Mouse (Mus musculus): ENCODE measurements at regions not wholly inside any gene's neighbourhood (a gene's known extent, or its start where the extent isn't known, plus 50 kb on each side); places are given as distances from the start of the nearest gene placed in this dataset.

DNA sequence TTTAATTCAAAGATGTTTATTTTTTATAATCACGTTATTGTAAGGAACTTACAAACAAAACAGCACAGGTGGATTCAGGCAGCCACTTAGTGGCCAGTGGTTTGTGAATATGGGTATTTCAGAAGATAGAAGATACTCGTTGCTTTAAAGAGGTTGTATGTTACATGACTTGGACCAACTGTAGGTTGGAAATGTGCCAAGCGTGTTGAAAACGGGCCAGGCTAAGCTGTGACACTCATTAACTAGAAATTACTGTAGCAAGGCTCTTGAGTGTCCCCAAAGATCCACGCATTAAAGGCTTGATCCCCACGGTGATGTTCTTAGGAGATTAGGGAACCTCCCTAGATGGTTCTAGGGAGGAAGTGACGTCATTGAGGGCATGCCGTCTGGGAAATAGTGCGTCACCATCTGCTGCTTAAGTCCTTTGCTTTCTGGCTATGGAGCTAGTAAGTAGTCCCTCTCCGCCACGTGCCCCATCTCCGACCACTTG, 196.1 kb upstream of the 4930535I16Rik start:
- TF ChIP-seq CTCF (IDR thresholded peaks at IDR 0.05; ENCODE audit: insufficient read depth, low read length) (no peak), POLR2A (IDR thresholded peaks at IDR 0.05; ENCODE audit: borderline replicate concordance, extremely low read depth, low read depth, low read length) (no peak)

Measured in lung, adult 2 months (tissue).